Mouse (Mus musculus) bone marrow, adult 2 months (tissue): ENCODE results near the gene Jpt2.

Source experiments
- CTCF ChIP-seq: fragments of 200-500 bp; IDR thresholded peaks from 2 replicates; pipeline ENCODE4 v1.5.1; 2011; ENCODE audit warnings: low read length, control low read depth; ENCODE audit not compliant: control insufficient read depth, insufficient read depth
- POLR2A ChIP-seq: fragments of 200-500 bp; IDR thresholded peaks from 2 replicates; pipeline ENCODE4 v1.6.1; 2011; ENCODE audit warnings: low read depth, mild to moderate bottlenecking, control low read depth, low read length, borderline replicate concordance; ENCODE audit not compliant: control insufficient read depth

DNA sequence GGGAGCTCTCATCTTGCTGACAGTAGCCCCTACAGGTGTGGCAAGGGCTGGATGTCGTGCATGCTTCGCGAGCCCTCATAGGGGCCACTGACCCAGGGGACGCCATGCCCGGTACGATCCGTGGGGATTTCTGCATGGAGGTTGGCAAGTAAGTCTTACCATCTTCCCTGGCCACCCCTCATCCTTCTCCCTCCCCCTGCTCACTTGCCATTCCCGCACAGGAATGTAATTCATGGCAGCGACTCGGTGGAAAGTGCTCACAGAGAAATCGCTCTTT, 63.6 kb downstream of the Jpt2 start:
- TF ChIP-seq CTCF (no peak), POLR2A (no peak)
